Mouse (Mus musculus) lung, adult 10 weeks (tissue): Measurements from ENCODE around the gene Saa4. TPM values are rescaled to one million over a fixed set of nuclear protein-coding genes. Genes with fewer than 3 reads are reported as not detected.

ENCODE experiments used
- polyA plus RNA-seq: library from polyadenylated mRNA; stranded (reverse); fragments of 350-450 nt; fragmentation: Illumina TruSeq; extraction: RNeasy Lipid Tissue Mini Kit (QIAGEN cat#74804); gene quantifications from one replicate; pipeline ENCODE4 v1.2.3, GENCODE M21; 2014; ENCODE audit warnings: low read depth, low replicate concordance; ENCODE audit not compliant: insufficient read depth

The Saa4 gene
- not detected for polyA plus RNA-seq

GRCm38 (mm10) chr7:46732458-46732857 lies at the start of gene Saa4:
Saa4 (minus strand) TSS chr7:46732603.

GRCm38 (mm10) chr7:46751490-46751889 lies 19.1 kb upstream of the Saa4 start, which contains the start of gene Saa2:
Saa2 (plus strand) TSS chr7:46751790.

GRCm38 (mm10) chr7:46742880-46743279 lies 10.5 kb upstream of the Saa4 start, which contains the start of gene Saa1:
Saa1 (minus strand) TSS chr7:46742980.

GRCm38 (mm10) chr7:46715600-46715999 lies 16.8 kb downstream of the Saa4 start, which contains the start of gene Saa3:
Saa3 (minus strand) TSS chr7:46715700.

GRCm38 (mm10) chr7:46710390-46710844 lies 22.0 kb downstream of the Saa4 start, which contains the start of gene Saal1:
Saal1 (minus strand) TSS chr7:46710680.

Other genes starting within 250 kb of the Saa4 start
- 7.2 TPM for gene Sergef, start 92.8 kb downstream of the Saa4 start, polyA plus RNA-seq
- gene Tph1, start 60.1 kb downstream of the Saa4 start, polyA plus RNA-seq, result not detected
- gene Saal1, start 21.9 kb downstream of the Saa4 start, polyA plus RNA-seq, result 5.7 TPM
- 26.5 TPM for gene Saa3, start 16.9 kb downstream of the Saa4 start, polyA plus RNA-seq
- gene Saa1, start 10.4 kb upstream of the Saa4 start, polyA plus RNA-seq, result not detected
- gene Saa2, start 19.2 kb upstream of the Saa4 start, polyA plus RNA-seq, result not detected
- 14.7 TPM for gene Hps5, start 63.5 kb upstream of the Saa4 start, polyA plus RNA-seq
- gene Gtf2h1, start 63.5 kb upstream of the Saa4 start, polyA plus RNA-seq, result 16.3 TPM
- 317 TPM for gene Ldha, start 108.9 kb upstream of the Saa4 start, polyA plus RNA-seq
- not detected for gene Ldhc, start 128.6 kb upstream of the Saa4 start, polyA plus RNA-seq
- gene Tsg101, start 187.4 kb upstream of the Saa4 start, polyA plus RNA-seq, result 82.7 TPM
- gene Uevld, start 225.9 kb upstream of the Saa4 start, polyA plus RNA-seq, result 3.8 TPM